Mouse (Mus musculus): Measurements from ENCODE around the gene Tcf7l2.
A peak's percentile ranks its signal among the peaks of the same experiment; 100 is the strongest.

The Tcf7l2 gene

GRCm38 (mm10) chr19:55837924-55838323, 96.3 kb downstream of the Tcf7l2 start:
- DNase-seq: no peak

DNA sequence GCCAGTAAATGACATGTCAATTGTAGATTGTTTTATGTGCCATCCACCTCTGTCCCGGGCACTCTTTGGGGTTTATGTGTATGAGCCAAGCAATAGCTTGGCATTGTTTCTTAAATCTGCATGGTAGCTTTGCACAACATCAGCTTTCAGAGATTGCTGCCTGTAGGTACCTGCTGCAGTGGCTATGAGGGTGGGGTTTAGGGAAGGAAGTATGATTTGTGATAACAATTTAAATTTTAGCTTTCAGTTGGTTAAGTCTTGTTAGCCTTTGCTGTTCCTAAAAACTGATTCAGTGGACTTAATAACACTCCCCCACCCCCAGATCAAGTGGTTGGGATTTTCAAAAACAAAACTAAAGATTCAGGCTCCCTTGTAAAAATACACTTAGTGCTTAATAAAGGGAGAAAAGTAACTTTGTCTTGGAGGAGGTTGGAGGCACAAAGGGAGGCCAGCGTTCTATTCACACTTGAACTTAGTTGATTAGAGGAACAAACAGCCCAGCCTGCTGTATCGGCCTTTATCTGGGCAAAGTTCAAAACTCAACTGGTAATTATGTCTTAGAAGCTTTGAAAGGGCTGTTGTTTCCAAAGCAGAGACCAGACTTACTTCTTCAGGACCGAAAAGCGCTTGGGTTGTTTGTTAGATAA, 96.9 kb downstream of the Tcf7l2 start:
- peak; percentile 32 for DNase-seq

DNA sequence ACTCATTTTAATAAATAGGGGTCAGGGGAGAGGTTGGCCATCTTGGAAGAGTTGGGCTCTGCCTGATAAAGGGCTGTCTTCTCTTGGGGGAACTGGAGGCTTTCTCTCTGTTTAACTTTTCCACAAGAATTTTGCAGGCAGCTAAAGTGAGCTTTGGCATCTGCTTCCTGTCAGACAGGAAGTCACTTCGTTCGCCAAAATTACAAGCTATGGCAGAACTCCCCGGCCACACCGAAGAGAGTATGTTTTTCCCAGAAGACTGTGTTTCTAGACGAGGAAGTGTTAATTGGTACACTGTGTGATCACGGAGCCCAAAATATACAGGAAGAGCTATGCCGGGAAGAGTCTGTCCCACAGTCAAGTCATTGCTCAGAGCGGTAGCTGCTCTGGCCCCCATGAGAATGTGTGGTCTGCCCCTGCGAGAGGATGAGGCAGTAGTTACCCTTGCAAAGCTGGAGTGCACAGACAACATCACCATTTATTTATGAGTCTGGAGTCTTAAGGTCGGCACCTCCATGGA, 97.5 kb downstream of the Tcf7l2 start:
- DNase-seq: peak; percentile 46

GRCm38 (mm10) chr19:55840499-55841121, 99.0 kb downstream of the Tcf7l2 start:
- DNase-seq: no peak

DNA sequence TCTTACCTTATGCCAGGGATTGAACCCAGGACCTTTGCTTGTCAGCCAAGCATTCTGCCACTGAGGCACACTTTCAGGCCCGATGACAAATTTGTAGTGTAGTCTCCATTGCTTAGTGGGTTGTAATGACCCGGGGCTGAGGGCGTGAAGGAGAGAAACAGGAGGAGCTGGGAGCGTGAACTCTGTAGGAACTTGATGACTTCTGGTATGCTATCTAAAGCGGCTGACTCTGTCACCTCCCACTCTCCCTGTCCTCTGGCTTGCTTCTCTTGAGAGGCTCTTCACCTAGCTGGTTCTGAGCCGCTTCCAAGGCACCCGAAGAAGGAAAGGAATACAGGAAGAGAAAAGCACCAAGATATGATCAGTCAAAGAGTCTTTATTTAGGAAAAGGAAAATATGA, 100.4 kb downstream of the Tcf7l2 start:
- DNase-seq: no peak

DNA sequence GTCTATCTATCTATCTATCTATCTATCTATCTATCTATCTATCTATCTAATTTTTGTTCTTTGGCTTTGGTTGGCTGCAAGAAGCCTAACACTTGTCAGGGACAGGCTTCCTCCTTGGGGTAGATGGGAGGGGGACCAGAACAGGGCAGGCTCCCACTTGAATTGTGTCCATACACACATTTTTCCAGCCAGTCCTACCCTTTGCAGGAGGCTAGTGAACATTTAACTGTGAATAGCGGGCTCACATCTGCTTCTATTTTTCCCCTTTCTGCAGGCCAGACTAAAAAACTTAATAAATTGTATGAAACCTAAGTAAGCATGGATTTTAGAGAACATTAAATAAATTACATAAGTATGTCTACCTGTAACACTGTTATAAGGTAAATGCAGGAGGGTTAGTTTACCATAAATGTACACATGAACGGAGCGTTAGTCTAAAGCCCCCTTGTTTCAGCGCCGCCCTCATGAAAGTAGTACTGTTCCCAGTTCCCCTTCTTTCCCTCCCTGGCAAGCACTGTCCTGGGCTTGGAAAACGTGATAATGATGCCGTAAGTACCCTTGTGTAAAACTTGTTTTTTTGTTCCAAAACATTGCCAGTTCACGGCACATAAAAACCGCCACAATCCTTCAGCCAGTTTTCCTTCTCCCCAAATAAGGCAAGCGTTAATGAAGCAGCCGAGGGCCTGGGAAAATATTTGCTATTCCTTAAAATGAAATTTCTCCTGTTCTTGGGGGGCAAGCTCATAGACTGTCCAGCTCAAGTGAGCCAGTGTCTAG, 101.7 kb downstream of the Tcf7l2 start:
- DNase-seq: no peak

GRCm38 (mm10) chr19:55845702-55846101, 104.1 kb downstream of the Tcf7l2 start:
- no peak for DNase-seq

DNA sequence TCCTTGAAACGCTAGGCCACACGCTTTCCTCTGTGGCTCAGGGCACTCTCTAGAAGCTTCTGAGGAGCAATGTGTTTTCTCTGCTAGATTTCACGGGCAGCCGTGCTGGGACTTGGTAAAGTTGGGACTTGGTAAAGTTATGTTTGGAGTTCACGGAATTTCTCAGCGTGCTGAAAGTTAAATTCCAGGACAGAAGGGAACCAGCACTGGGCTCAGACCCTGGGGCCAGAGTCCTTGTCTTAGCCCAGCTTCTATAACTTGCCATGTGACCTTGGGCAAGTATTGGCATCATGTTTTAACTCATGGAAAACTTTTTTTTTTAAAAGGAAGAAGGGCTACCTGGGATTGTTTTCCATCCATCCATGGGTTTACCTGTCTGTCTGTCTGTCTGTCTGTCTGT, 104.6 kb downstream of the Tcf7l2 start:
- DNase-seq: no peak

GRCm38 (mm10) chr19:55847043-55847442, 105.4 kb downstream of the Tcf7l2 start:
- peak; percentile 51 for DNase-seq

DNA sequence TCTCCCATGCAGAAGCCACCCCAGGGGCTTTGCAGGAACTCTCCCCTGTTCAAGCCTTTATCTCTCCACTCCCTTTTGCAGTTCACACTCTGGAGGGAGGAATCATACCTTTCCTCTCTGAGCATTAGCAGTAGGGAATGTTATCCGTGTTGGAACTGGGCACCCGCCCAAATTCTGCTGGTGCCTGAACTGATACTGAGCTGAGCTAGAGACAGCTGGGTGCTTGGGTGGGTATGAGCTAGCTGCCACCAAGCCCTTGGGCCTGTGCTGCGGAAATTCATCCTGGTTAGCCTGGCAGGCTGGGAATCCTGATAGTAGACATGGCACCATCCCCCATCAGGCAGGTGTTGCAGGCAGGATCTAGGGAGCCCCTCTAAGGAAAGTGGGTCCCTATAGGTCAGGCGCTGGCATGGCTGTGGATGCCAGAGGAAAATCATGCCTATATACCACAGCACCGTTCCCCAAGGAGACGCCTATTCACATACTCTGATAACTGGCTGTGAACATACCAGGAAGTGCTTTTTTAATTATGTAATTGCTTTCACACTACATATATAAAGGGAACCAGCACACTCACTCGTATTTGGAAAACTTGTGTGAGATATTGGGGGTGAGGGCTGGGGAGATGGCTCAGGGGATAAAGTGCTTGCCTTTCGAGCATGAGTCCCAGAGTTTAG, 108.9 kb downstream of the Tcf7l2 start:
- DNase-seq: no peak

- DNase-seq: peak; percentile 40
Measured at GRCm38 (mm10) chr19:55851498-55852324, 110.1 kb downstream of the Tcf7l2 start.

DNA sequence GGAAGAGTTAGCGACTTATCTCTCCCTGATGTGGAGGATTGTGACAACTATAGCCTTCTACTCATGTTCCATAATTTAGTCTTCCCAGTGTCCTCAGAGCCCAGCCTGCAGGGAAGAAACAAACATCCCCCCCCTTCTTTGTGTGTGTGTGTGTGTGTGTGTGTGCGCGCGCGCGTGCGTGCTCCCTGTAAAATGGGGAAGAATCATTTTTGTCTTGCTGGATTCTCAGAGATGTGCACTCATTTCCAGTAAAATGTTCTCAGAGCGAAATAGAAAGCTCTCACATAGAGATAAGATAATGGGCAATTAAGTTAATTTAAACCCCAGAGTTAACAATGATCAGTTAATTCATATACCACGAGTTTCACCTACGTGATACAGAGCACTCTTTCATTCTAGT, 112.8 kb downstream of the Tcf7l2 start:
- DNase-seq: no peak

DNA sequence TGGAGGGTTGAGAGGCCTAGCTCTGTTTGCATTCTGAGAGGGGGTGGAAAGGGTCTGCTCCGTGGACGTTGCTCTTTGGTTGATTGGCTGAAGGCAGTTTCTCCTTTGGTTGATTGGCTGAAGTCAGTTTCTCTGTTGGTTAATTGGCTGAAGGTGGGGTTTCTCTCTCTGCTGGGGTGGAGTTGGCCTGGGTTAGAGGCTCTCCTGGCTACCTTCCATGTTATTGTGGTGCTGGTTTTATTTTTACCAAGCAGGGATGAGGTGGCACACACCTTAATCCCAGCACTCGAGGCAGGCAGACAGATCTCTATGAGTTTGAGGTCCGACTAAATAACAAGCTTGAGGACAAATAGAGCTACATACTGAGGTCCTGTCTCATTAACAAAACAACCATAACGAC, 114.0 kb downstream of the Tcf7l2 start:
- DNase-seq: no peak

DNA sequence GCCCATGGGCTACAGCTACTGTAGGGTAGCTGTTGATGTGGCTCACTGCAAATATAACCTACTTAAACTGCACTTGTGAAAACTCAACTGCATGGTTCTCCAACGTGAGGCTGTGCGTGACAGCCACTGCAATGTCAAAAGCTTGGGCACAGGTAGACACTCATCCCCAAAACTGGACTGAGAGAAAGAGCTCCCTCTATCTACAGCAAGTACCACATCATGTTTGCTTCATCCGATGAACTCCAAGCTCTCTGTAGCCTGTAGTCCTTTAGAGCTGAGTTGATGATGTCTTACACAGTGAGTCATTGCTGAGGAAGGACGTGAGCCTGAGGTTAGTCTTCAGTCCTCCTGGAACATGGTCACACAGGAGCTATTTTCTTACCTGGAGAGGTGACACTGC, 115.7 kb downstream of the Tcf7l2 start:
- DNase-seq: no peak

DNA sequence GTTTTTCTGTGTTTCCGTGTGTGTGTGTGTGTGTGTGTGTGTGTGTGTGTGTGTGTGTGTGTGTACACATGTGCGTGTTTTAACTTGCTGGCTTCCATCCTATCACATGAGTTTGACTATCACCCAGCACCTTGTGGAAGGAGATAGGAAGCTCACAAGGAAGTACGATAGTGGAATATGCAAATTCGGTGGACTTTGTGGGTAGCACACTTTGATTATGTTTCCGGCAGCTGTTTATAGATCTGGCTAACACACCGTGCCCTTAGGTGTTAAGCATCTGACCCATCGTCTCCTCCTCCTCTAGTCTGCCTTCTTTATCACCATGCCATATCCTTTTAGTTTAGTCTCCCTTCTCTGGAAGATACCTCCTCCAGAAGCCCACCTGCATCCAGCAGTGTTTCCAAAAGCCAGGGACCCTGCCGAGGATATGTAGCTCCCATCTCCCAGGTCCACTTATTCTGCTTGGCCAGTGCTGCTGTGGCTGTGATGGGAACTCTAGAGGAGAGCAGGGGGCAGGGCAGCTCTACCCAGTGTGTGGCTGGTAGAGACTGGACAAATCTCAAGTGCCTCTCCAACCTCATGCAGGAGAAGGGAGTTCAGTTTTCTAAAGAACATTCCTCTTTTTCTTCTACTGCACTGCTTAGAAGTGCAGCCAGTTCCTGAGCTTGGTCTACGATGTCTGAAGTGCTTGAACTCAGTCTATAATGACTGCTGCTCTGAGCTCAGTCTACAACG, 118.6 kb downstream of the Tcf7l2 start:
- DNase-seq: no peak

DNA sequence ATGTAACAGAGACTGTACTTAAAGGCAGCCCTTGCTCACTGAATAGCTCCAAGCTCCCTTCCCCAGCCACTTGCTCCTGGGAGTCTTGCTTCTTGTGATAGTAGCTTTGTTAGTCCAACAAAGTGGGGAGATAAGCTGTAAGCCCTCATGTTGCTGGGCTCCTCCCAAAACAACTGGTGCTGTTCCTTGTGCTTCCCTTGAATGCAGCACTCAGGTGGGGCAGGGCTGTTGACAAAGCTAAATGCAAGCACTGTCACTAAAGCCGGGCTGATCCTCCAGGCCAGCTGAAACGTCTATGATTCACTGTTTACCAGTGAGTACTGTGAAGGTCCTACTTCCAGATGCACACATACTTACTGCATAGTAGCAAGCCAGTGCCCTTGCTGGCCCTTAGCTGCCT, 120.1 kb downstream of the Tcf7l2 start:
- no peak for DNase-seq

- no peak for DNase-seq
Measured at GRCm38 (mm10) chr19:55862559-55862958, 120.9 kb downstream of the Tcf7l2 start.

GRCm38 (mm10) chr19:55865049-55865448, 123.4 kb downstream of the Tcf7l2 start:
- DNase-seq: no peak

GRCm38 (mm10) chr19:55865774-55866578, 124.4 kb downstream of the Tcf7l2 start:
- DNase-seq: no peak

DNA sequence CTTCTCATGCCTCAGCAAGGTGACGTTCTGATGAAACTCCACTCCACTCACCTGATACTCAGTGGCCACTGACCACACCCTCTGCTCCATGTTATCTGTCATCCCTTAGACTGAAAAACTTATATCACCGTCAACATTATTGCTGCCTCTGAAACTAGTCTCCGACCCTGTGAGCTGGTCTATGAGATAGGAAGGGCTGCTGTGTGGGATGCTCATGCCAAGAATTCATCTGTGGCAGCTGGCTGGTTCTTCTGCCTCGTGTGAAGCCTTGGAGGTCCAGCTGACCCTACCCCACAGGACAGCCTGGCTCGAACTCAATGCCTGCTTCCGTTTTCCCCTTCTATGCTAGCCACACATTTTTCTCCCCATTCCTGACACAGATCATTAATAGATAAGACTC, 125.6 kb downstream of the Tcf7l2 start:
- DNase-seq: no peak

DNA sequence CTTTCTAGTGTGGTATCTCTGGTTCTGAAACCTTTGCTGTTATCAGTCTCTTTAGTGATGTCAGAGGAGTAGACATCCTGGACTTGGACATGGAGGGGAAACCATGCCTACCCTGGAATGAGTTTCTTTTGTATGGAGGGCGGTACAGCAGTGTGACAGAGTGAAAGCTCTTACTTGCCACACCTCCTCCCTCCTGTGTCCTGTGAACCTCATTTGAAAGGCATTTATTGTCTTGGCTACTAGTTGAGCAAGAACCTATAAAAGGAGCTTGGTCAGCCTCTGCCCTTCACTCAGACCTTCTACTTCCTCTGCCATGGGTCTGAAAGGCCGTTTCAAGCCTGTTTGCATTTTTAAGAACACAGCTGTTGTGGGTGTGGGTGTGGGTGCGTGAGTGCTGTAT, 126.3 kb downstream of the Tcf7l2 start:
- DNase-seq: no peak

Measured in kidney, postnatal 10 days (tissue).